Mouse (Mus musculus) embryonic fibroblast, embryonic 13.5 days (primary cell): ENCODE data around the gene Snx10.

Experiments
- CTCF ChIP-seq: IDR thresholded peaks from 2 replicates; pipeline ENCODE4 v1.5.1; 2011; ENCODE audit warnings: mild to moderate bottlenecking, control low read depth, low read length, moderate library complexity, borderline replicate concordance; ENCODE audit not compliant: insufficient read depth
- POLR2A ChIP-seq: IDR thresholded peaks from 2 replicates; pipeline ENCODE4 v1.6.1; 2011; ENCODE audit warnings: low read depth, mild to moderate bottlenecking, control low read depth, low read length, moderate library complexity

DNA sequence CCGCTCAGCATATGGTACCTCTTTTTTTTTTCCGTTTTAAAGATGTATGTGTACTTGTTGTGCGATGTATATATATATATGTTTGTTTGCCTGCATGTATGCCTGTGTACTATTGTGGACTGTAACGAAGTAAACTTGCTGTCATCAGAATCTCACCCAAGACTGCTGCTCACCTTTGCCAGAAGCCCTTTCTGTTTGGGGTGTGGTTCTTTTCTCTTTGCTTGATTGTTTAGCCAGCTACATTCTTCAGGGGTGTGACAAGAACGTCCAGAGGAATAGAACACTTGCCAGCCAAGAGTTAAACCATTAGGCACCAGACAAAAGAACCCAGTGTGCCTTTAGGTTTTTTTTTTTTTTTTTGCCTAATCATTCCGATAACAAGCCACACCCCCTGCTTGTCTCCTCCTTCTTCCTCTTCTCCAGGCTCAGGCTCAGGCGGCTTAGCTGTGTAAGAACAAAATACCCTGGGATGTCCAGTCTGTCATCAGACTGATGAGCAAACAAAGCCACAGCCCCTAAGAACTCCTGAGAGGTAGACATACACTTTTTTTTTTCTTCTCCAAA is 20.5 kb downstream of the Snx10 start:
- TF ChIP-seq CTCF: no peak
- TF ChIP-seq POLR2A: peak; percentile 44; the same call in 1 of the 2 replicates
